Mouse (Mus musculus): ENCODE results near the gene Gad1.

Gene Gad1

DNA sequence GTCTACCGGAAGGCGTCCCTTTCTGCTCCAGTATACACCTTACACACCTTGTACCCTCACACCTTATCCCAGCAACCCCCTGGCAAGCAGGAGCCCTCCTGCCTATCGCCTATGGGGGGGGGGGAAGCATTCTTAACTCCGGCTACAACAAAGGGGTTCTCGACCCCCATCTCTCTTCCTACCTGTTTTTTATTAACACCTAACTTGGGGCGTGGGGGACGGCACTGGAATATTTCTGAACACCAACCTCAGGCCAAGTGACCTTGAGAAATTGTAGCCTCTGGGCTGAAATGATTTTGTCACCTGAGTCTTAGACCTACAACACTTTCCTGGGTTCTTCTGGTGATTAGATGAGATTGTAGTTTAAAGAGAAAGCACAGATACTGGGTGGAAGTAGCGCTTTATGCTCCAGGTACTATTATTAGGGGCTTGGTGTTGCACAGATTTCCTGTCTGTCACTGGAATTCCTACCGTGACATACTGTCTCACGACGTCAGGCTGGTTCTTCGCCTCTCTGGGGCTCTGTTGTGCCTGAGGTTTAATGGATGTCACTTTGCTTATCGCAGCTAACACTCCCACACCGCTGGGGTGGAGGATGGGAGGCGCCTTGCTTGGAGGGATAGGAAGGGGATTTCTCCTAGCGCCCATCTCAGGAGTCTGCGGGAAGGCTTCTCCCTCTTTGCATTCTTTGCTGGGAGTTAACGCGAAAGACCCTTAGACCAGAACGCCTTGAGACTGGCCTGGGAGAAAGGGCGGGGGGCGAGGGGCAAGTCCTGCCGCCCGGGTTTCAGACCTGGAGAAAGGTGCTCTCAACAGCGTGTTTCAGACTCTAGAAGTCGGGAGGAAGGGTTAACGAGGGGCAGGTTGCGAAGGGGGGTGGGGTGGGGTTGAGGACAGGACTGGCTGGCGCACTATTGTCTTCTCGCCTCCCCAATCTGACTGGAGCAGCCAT lies 13.1 kb downstream of the Gad1 start:
- DNase-seq = peak; percentile 59

- peak; percentile 83 for DNase-seq
Measured at GRCm38 (mm10) chr2:70566603-70566981, 13.7 kb downstream of the Gad1 start.

DNA sequence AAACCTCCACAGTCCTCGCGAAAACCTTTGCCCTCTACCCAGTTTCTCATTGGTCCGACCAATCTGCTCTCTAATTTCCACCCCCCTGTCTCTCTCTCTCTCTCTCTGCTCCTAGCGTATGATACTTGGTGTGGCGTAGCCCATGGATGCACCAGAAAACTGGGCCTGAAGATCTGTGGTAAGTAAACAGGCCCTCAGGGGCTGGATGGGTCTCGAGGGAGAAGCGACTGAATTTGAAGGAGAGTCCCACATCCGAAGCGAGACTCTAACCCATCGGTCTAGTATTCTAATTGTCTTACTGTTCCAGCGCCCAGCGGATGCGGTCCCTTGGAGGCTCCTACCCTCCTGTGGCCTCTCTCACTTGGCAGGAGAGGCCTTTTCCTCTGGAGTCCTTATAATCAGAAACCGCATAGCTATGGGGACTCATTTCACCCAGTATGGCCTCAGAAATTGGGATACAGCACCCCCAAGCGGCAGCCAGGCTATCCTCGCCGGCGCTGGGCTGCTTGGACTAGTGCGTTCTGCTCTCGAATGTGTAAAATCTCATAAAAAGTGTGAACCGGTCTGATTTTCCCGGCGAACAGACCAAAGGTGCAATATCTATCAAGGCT lies 14.3 kb downstream of the Gad1 start:
- DNase-seq = peak; percentile 70

DNA sequence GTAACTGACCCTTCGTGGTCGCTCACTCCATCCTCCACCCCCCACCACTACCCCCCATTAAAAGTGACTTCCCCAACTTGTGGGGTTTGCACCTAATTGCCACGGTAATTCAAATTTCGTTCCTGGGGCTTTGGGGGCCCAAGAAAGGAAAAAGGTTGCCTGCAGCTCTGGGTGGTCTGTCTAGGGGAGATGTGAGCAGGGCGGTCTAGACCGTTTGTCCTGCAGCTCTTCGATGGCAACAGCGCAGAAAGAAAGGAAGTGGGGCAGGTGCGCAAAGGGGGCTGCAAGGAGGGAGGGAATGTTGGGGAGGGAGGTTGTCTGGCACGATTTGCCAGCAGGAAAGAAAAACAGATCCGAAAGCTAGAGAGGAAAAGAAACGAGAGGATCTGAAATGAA lies 14.8 kb downstream of the Gad1 start:
- no peak for DNase-seq

DNA sequence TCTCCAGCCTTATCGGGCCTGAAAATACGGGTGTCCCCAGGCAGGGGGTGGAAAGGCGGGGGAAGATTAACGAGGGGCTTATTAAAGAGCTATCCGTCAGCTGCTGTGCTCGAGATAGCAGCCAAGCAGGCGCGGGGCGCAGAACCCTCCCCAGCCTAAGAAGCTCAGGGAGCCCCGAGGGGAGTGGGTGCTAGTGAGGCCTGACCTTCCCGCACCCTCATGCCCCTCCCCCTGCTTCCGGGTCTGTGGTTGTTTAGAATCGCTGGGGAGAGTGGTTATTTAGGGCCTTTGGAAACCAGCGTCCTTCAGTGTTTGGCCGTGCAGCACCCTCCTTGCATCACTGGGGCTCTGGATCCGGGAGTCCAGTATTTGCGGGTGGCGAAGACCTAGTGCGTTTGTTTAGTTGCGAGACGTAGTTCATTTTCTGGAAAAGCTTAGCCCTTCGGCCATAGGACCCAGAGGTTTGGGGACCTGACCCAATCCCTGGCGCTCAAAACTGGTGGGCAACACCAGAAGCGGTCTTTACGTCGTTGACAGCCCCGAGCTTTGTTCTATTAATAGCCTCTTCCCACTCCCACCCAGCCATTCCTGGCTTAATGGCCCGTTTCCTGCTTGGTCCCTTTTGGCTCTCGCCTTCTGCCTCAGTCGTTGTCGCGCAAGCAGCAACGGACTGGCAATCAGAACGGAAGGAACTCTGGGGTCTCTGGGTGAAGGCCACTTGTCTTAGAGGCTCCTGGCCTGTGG lies 15.5 kb downstream of the Gad1 start:
- peak; percentile 81 for DNase-seq

DNA sequence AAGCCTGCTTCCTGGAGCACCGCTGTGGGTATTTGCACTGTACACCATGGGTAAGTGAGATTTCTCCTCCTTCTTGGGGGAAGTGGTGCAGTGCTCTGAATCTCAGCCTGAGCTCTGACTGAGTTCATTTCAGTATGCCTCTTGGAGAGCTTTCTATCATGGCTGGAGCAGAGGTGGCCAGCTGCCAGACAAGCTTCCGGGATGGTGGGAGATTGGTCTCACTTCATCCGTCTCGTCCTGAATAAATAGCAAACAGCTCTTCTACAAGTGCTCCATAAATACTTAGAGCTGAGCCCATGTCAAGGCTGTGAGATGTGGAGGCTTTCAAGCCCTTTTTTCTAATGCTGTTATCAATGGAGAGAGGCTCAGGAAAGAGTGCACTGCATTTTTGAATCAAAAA lies 18.8 kb downstream of the Gad1 start:
- DNase-seq = peak; percentile 33

- peak; percentile 92 for DNase-seq
Measured at GRCm38 (mm10) chr2:70572251-70572650, 19.4 kb downstream of the Gad1 start.

DNA sequence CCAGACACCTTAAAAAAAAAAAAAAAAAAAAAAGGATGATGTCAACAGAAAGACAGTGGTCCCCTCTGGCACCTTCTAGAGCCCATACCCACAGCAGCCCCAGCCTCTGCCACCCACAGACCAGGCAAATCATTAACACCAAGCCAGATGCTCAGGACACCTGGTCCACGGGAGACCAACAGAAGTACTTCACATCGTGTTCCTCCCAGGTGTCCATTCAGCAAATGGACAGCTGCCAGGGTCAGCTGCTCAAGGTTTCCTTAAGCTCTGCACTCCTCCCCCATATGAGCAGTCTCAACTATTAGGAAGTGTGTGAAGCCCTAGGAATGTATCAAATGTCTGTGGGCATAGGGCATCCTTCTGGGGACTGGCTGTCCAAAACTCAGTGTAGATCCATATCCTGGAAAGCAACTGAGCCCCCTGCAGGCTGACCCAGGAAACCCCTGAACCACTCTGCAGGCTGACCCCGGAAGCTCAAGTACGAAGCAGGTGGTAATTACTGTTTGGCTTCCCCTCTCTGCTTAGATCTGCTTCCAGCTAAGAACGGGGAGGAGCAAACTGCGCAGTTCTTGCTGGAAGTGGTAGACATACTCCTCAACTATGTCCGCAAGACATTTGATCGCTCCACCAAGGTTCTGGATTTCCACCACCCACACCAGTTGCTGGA lies 20.8 kb downstream of the Gad1 start:
- no peak for DNase-seq

DNA sequence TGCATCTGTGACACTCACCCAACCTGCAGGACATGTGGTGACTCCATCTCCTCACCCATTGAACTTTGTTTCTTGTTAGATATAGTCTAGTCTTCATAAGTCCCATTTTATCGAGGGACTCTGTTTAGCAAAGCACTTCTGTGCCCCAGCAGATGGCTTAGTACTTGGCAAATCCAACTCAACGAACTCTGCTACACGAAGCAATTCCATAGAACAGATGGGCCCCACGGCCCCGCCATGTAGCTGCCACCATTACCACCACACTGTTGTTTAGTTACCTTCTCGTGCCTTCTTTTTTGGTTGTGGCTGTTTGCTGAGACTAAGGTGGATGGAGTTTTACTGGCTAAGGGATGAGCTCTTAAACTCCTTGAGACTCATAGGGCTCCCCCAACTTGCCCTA lies 35.3 kb downstream of the Gad1 start:
- DNase-seq = no peak

DNA sequence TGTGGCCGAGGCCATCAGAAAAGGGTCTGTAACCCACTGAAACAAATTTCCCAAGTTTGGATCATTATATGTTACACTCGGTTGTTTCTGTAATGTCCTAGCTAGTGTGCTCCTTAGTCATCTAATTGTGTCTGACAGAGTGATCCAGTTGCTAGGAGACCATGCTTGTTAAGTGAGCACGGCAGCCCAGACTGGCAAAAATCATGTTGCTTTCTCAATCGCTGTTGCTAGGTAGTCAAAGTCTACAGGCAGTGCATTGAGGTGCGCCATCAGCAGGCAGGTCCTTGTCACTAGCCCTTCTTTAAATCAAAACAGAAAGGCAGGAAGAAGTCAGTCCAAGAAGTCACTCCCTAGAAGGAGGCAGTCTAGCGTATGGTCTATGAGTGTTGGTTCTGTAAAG lies 39.6 kb downstream of the Gad1 start:
- peak; percentile 70 for DNase-seq

DNA sequence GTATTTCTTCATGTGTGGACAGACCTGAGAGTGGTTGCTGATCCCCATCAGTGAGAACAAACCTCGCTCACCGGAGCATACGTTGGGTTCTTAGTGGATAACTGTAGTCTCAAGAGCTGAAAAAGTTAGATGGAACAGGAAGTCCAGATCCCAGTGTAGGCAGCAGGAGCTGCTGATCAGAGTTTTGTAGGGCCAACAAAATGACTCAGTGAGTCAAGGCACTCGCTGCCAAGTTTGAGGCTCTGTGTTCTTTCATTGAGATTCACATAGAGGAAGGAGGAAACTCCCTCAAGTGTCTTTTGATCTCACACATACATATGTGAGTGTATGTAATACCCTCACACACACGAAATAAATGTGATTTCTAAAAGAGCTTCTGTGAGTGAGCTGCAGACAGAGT lies 40.8 kb downstream of the Gad1 start:
- DNase-seq = no peak

DNA sequence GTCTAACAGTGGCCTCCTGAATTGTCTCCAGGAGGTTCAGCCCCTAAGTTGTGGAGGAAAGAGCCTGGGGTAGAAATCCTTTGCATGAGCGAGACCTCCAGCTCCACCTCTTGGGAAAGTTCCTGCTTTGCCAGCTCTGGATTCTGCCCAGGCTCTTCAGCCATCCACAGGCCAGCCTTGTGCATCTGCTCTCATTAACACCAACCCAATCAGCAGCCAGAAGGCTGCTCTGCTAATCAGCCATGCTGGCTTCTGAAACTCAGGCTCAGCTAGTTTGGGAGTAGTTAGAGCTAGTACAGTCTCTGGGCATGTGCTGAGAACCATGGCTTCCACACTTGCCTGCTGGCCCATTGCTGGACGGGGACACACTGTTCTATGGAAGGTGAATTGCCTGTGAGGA lies 43.0 kb downstream of the Gad1 start:
- DNase-seq = no peak

- no peak for DNase-seq
Measured at GRCm38 (mm10) chr2:70609769-70610168, 56.9 kb downstream of the Gad1 start.

- DNase-seq = no peak
Measured at GRCm38 (mm10) chr2:70614745-70615351, 62.0 kb downstream of the Gad1 start.

DNA sequence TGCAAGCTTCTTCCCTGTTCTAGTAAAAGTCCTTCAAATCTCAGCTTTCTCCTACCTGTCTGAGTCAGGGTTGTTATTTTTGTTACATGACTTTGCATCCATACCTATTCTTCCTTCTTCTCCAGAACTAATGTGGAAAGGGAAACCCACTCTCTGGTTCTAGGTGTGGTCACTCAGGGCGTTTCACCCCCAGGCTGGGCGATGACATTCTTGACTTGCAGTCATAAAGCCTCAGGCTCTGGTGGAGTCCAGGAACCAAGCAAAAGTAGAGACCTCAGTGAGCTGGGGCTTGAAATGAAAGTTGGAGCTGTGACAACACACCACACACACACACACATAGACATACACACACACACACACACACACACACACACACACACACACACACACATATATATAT lies 63.2 kb downstream of the Gad1 start:
- no peak for DNase-seq

GRCm38 (mm10) chr2:70616617-70617016 lies 63.7 kb downstream of the Gad1 start:
- no peak for DNase-seq

GRCm38 (mm10) chr2:70619232-70619835 lies 66.5 kb downstream of the Gad1 start:
- DNase-seq = no peak

GRCm38 (mm10) chr2:70620225-70620624 lies 67.4 kb downstream of the Gad1 start:
- peak; percentile 88 for DNase-seq

DNA sequence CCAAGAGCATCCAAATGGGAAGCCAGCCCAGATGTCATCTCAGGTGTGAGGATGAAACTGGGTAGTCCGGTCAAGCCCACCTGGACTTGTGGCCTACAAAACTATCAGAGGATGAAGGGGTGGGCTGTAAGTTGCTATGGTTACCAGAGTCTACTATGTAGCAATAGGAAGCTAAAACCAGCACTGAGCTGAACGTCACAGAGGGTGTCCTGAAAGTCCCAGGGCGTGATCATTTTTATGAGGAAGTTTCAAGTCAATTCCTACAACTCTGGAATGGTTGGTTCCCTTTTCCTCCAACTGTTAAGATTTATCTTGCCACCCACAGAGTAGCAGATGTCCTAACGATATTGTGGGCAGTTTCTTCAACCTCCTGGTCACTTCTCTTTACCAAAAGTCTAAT lies 69.4 kb downstream of the Gad1 start:
- DNase-seq = no peak

DNA sequence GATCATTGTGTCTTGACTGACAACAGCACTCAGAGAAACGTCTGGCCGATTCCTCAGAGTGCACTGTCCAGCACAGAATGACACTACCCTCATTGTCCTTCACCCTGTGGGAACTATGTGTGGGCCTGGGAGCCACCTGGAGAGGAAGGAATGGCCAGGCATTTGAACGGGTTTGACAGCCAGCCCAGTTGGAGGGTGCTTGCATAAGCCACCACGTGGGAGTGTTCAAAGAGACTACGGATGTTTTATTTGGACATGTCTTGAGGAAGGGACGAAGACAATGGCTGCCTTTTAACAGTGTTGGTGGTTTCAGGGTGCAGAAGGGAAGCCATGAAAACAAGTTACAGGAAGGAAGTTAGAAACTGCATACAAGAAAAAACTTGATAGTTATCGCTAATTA lies 72.9 kb downstream of the Gad1 start:
- DNase-seq = no peak

GRCm38 (mm10) chr2:70628397-70628796 lies 75.5 kb downstream of the Gad1 start:
- DNase-seq = no peak

DNA sequence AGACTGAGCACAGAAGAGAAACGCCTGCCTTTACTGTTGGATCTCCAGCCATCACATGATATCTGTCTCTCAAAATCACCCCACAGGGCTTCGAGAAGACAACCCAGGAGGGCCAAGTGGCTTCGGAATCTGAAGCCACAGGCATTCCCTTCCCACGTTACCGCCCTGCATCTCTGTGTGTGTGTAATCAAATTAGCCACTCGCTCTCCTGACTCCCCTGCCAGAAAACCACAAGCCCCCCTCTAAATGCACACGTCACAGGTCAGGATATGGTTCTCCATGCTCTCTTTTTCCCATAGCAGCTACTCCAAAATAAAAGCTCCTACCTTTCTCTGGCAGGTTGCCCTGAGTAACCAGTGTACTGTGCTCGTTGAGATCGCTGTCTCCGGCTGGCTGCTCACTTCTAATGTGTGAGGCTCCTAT lies 76.5 kb downstream of the Gad1 start:
- peak; percentile 94 for DNase-seq

All from retina, postnatal 1 day (tissue).